Mouse (Mus musculus): ENCODE measurements at regions not wholly inside any gene's neighbourhood (a gene's known extent, or its start where the extent isn't known, plus 50 kb on each side); places are given as distances from the start of the nearest gene placed in this dataset.

- H3K4me3 ChIP-seq (ENCODE audit: insufficient read depth, low read length): no peak overlapping the region
- no peaks in the 10 kb centered on the region for H3K4me1 ChIP-seq (ENCODE audit: control insufficient read depth, insufficient read depth, low read length)
- no peak for TF ChIP-seq POLR2A (IDR thresholded peaks at IDR 0.05; ENCODE audit: borderline replicate concordance, low read depth, low read length)
- no peak for TF ChIP-seq CTCF (IDR thresholded peaks at IDR 0.05; ENCODE audit: low read depth, low read length)
- H3K27ac ChIP-seq (ENCODE audit: insufficient read depth, low read depth, low read length): no peak overlapping the region
These were observed 210.1 kb upstream of the Gm4791 start for GRCm38 (mm10) chr9:46788456-46788855.

GRCm38 (mm10) chr9:46784355-46784975 is 214.1 kb upstream of the Gm4791 start:
- TF ChIP-seq CTCF (IDR thresholded peaks at IDR 0.05; ENCODE audit: low read depth, low read length) (no peak), POLR2A (IDR thresholded peaks at IDR 0.05; ENCODE audit: borderline replicate concordance, low read depth, low read length) (no peak)
- H3K27ac ChIP-seq (ENCODE audit: insufficient read depth, low read depth, low read length): no peak overlapping the region

GRCm38 (mm10) chr9:46783597-46784354 is 214.8 kb upstream of the Gm4791 start:
- no peak overlapping the region for H3K4me3 ChIP-seq (ENCODE audit: insufficient read depth, low read length)
- no peaks in the 10 kb centered on the region for H3K4me1 ChIP-seq (ENCODE audit: control insufficient read depth, insufficient read depth, low read length)
- H3K27ac ChIP-seq (ENCODE audit: insufficient read depth, low read depth, low read length): no peak overlapping the region
- TF ChIP-seq CTCF (IDR thresholded peaks at IDR 0.05; ENCODE audit: low read depth, low read length) (no peak), POLR2A (IDR thresholded peaks at IDR 0.05; ENCODE audit: borderline replicate concordance, low read depth, low read length) (no peak)

More at GRCm38 (mm10) chr9:46784355-46784975, 214.1 kb upstream of the Gm4791 start:
- no peak overlapping the region for H3K4me3 ChIP-seq (ENCODE audit: insufficient read depth, low read length)
- H3K4me1 ChIP-seq (ENCODE audit: control insufficient read depth, insufficient read depth, low read length): no peaks in the 10 kb centered on the region

GRCm38 (mm10) chr9:46781681-46782080 is 216.9 kb upstream of the Gm4791 start:
- Histone ChIP-seq H3K4me3 (ENCODE audit: insufficient read depth, low read length) (no peak overlapping the region), H3K4me1 (ENCODE audit: control insufficient read depth, insufficient read depth, low read length) (no peaks in the 10 kb centered on the region), H3K27ac (ENCODE audit: insufficient read depth, low read depth, low read length) (no peak overlapping the region)
- TF ChIP-seq POLR2A (IDR thresholded peaks at IDR 0.05; ENCODE audit: borderline replicate concordance, low read depth, low read length): no peak
- no peak for TF ChIP-seq CTCF (IDR thresholded peaks at IDR 0.05; ENCODE audit: low read depth, low read length)

GRCm38 (mm10) chr9:46778769-46779168 is 219.8 kb upstream of the Gm4791 start:
- Histone ChIP-seq H3K4me1 (ENCODE audit: control insufficient read depth, insufficient read depth, low read length) (no peaks in the 10 kb centered on the region), H3K27ac (ENCODE audit: insufficient read depth, low read depth, low read length) (no peak overlapping the region), H3K4me3 (ENCODE audit: insufficient read depth, low read length) (no peak overlapping the region)
- TF ChIP-seq CTCF (IDR thresholded peaks at IDR 0.05; ENCODE audit: low read depth, low read length): no peak
- no peak for TF ChIP-seq POLR2A (IDR thresholded peaks at IDR 0.05; ENCODE audit: borderline replicate concordance, low read depth, low read length)

GRCm38 (mm10) chr9:46774821-46775220 is 223.7 kb upstream of the Gm4791 start:
- Histone ChIP-seq H3K4me1 (ENCODE audit: control insufficient read depth, insufficient read depth, low read length) (no peaks in the 10 kb centered on the region), H3K4me3 (ENCODE audit: insufficient read depth, low read length) (no peak overlapping the region), H3K27ac (ENCODE audit: insufficient read depth, low read depth, low read length) (no peak overlapping the region)
- no peak for TF ChIP-seq CTCF (IDR thresholded peaks at IDR 0.05; ENCODE audit: low read depth, low read length)
- TF ChIP-seq POLR2A (IDR thresholded peaks at IDR 0.05; ENCODE audit: borderline replicate concordance, low read depth, low read length): no peak

- no peak for TF ChIP-seq CTCF (IDR thresholded peaks at IDR 0.05; ENCODE audit: low read depth, low read length)
- TF ChIP-seq POLR2A (IDR thresholded peaks at IDR 0.05; ENCODE audit: borderline replicate concordance, low read depth, low read length): no peak
- no peaks in the 10 kb centered on the region for H3K4me1 ChIP-seq (ENCODE audit: control insufficient read depth, insufficient read depth, low read length)
These were observed 238.3 kb upstream of the Gm4791 start for GRCm38 (mm10) chr9:46760247-46760646.

GRCm38 (mm10) chr9:46757005-46757672 is 241.4 kb upstream of the Gm4791 start:
- Histone ChIP-seq H3K4me1 (ENCODE audit: control insufficient read depth, insufficient read depth, low read length) (no peaks in the 10 kb centered on the region), H3K27ac (ENCODE audit: insufficient read depth, low read depth, low read length) (no peak overlapping the region), H3K4me3 (ENCODE audit: insufficient read depth, low read length) (no peak overlapping the region)
- TF ChIP-seq POLR2A (IDR thresholded peaks at IDR 0.05; ENCODE audit: borderline replicate concordance, low read depth, low read length) (no peak), CTCF (IDR thresholded peaks at IDR 0.05; ENCODE audit: low read depth, low read length) (no peak)

More at GRCm38 (mm10) chr9:46760247-46760646, 238.3 kb upstream of the Gm4791 start:
- Histone ChIP-seq H3K27ac (ENCODE audit: insufficient read depth, low read depth, low read length) (no peak overlapping the region), H3K4me3 (ENCODE audit: insufficient read depth, low read length) (no peak overlapping the region)

GRCm38 (mm10) chr9:46751981-46752380 is 246.6 kb upstream of the Gm4791 start:
- no peak overlapping the region for H3K4me3 ChIP-seq (ENCODE audit: insufficient read depth, low read length)
- no peak overlapping the region for H3K27ac ChIP-seq (ENCODE audit: insufficient read depth, low read depth, low read length)
- TF ChIP-seq CTCF (IDR thresholded peaks at IDR 0.05; ENCODE audit: low read depth, low read length) (no peak), POLR2A (IDR thresholded peaks at IDR 0.05; ENCODE audit: borderline replicate concordance, low read depth, low read length) (no peak)
- no peaks in the 10 kb centered on the region for H3K4me1 ChIP-seq (ENCODE audit: control insufficient read depth, insufficient read depth, low read length)

GRCm38 (mm10) chr9:46749441-46749840 is 249.1 kb upstream of the Gm4791 start:
- H3K4me1 ChIP-seq (ENCODE audit: control insufficient read depth, insufficient read depth, low read length): no peaks in the 10 kb centered on the region
- TF ChIP-seq CTCF (IDR thresholded peaks at IDR 0.05; ENCODE audit: low read depth, low read length) (no peak), POLR2A (IDR thresholded peaks at IDR 0.05; ENCODE audit: borderline replicate concordance, low read depth, low read length) (no peak)
- no peak overlapping the region for H3K27ac ChIP-seq (ENCODE audit: insufficient read depth, low read depth, low read length)
- no peak overlapping the region for H3K4me3 ChIP-seq (ENCODE audit: insufficient read depth, low read length)

All from bone marrow macrophage, adult 2 months (primary cell).